Mouse (Mus musculus): ENCODE results near the gene Dusp3. TPM values are rescaled to one million over a fixed set of nuclear protein-coding genes. Genes with fewer than 3 reads are reported as not detected.

Dusp3 gene
- 1 to 10 TPM; 1.6 to 1.7 TPM for polyA plus RNA-seq (2017; shearing (Covaris generic))

DNA sequence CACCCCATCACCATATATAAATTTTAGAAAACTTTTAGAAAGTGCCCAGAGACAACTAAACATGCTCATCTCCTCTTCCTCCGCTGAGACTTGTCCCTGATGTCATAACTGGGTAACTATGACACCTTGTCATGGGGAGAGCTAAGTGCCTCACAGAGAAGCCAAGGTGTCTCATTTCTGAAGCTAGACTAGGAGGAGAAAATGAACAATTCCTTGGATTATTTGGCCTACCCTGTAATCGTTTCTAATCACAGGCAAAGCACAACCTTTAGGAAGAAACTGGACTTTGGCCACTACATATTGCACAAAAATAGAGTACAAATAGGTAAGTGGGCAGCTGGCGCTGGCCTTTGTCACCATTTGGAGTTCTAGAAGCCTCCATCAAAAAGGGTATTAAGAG is at the start of gene Dusp3:
Gene Dusp3 (minus strand): TSS at position 101 of the 400 bp plus-strand sequence.
- no peak for ATAC-seq

DNA sequence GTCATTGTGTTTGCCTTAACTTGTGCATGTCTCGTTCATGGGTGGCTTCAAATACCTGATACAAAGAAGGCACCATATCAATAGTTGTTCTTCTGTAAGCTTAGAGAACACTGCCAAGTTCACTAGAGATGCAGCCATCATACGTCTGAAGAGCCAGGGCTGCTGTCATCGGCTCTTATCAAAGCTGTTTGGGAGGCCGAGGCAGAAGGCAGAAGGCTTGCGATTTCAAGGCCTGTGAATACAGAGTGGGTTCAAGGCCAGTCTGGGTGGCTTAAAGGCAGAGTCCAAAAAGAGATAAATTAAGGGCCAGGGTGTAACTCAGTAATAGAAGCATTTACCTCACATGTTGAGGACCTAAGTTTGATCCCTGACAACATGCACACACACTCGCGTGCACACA is 49.5 kb upstream of the Dusp3 start:
- ATAC-seq, result no peak

DNA sequence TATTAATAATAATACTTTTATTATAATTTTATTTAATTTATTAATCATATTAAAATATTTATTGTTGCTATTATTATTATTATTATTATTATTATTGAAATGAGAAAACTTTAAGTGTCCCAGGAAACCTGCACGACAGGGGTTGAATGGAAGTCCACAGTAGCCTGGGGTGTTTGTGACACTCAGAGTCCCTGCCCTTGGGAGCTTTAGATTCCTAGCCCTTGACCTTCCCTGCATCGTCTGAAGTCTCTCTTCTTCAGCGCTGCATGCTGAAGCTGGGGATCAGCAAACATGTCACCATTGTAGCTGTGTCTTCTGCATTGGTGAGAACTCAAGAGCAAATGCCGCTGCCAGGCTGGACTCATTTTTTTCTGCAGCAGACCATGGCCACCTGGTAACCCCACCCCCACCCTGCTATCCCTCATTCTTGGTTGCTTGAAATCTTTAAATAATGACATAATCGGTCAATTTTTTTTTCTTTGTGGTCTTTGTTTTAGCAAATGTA is 48.7 kb upstream of the Dusp3 start:
- ATAC-seq, result no peak

DNA sequence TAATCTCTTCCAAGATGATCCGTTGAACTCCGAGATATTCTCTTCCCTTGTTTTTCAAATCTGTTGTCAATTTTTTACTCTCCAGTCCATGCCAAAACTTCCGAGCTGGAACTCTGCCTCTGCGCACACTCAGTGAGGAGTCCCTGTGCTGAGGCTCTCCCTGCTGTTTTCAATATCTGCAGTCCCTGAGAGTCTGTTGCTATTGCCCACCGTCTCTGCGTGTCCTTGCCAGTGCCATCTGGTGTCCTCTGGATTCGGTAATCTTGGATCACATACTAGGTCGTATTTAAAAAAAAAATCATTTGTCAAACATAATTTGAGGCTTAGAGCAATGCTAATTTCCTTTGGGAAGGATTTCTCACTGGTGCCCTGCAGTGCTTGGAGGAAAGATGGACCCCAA is 48.1 kb upstream of the Dusp3 start:
- ATAC-seq, result no peak

DNA sequence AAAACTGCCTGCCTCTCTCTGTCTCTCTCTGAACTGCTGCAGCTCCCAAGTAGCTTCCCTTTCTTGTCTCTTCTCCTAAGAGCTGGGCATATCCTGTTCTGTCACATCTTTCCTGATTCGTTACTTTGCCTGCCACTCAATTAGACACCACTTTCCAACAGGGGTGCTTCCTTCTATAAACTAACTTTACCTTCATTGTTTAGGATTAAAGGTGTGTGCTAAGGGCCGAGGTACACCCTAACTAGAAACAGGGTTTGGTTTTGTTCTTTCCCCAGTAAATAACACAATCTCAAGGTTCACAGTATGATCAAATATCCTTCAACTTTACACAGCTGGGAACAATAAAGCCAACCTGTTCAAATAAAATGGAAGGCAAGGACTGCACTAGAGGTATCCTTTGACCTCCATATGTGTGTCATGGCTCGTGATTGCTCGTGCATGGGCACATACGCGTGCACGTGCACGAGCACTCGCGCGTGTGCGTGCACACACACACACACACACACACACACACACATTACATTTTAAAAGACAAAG is 46.3 kb upstream of the Dusp3 start:
- ATAC-seq, result no peak

DNA sequence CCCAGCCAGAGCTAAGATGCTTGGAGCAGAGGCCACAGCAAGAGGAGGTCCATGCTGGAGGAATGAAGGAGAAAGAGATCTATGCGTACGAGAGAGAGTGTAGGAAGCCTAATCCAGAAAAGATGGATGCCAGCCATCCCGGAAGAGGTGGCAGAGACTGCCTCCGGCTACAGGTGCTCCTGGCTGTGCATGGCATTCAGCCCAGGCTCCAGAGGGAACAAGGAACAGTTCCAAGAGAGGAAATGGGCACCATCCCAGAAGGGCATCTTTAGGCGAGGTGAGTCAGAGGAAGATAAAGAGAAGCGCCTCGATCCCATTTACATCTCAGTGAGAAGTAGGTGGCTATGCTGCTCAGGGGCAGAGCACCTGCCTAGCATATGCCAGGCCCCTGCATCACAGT is 44.3 kb upstream of the Dusp3 start:
- no peak for ATAC-seq

DNA sequence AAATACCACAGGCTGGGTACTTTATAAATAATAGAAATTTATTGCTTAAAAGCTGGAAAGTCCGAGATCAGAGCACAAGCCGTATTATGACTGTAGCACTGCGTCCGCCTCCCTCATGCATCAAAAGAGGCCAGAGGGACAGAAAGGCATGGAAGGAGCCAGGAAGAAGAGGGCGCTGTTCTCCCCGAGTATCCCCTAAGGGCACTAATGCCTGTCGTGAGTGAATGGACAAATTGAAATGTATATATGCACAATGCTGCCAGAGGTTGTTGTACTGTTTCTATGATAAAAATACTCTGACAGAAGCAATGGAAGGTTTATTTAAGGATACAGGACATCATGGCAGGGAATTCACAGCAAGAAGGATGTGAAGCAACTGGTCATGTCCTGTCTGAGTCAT is 43.2 kb upstream of the Dusp3 start:
- ATAC-seq, result no peak

DNA sequence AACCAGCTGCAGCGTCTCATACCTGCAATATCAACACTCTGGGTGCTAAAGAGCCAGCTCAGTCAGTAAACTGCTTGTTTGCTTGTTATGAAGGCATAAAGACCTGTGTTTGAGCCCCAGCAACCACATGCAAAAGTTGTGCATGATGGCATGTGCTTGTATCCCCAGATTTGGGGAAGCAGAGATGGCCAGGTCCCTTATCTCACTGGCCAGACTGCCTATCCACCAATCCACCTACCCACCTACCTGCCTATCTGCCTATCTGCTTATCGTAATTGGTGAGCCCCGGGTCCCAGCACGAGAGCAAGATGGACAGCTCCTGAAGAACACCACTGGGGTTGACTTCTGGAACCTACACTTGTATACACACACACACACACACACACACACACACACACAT is 42.5 kb upstream of the Dusp3 start:
- no peak for ATAC-seq

DNA sequence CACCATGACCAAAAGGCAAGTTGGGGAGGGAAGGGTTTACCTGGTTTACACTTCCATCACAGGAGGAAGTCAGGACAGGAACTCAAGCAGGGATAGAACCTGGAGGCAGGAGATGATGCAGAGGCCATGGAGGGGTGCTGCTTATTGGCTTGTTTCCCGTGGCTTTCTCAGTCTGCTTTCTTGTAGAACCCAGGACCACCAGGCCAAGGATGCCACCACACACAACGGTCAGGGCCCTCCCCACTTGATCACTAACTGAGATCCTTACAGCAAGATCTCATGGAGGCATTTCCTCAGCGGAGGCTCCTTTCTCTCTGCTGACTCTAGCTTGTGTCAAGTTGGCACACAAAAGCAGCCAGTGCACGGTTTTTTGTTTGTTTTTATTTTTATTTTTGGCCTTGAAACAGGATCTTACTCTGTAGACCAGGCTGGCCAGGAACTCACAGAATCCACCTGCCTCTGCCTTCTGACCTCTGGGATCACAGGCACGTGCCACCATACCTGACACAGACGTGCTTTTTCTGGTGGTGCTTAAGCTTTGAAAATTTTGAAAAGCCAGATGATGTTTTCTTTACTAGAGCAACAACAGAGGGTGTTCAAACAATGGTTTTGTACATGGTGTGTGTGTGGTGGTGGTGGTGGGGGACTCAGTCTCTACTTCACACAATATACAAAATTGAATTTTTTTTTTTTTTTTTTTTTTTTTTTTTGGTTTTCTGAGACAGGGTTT is 41.4 kb upstream of the Dusp3 start, which contains the start of gene Mpp3:
Gene Mpp3 (minus strand): TSS at position 375 of the 730 bp plus-strand sequence.
- ATAC-seq, result no peak

DNA sequence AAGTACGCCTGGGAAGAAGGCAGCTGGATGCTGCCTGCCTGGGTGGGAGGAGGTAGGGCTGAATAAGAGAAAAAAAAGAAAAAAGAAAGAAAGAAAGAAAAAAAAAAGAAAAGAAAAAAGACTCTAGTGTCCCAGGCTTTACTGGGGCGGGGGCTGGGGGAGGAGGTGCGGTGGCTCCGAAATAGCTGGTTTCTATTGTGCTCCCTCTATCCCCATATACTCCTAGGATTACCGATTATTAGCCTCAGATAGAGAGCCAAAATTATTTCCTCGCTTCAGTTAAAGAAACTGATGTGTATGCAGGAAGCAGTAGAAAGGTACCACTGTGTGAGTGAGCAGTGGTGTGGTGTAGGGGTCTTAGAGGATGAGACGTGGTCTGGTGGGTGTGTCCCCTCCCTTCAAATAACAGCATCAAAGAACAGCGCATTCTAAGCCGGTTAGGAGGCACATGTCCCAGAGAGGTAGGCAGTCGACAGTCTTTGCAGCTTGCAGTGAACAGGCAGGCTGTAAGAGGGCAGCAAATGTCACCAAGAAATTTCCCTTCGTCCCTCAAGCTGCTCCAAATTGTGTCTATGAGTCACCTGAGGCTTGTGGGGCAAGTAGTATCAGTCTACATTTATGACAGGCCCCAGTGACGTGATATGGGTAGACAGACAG is 40.7 kb upstream of the Dusp3 start:
- no peak for ATAC-seq

DNA sequence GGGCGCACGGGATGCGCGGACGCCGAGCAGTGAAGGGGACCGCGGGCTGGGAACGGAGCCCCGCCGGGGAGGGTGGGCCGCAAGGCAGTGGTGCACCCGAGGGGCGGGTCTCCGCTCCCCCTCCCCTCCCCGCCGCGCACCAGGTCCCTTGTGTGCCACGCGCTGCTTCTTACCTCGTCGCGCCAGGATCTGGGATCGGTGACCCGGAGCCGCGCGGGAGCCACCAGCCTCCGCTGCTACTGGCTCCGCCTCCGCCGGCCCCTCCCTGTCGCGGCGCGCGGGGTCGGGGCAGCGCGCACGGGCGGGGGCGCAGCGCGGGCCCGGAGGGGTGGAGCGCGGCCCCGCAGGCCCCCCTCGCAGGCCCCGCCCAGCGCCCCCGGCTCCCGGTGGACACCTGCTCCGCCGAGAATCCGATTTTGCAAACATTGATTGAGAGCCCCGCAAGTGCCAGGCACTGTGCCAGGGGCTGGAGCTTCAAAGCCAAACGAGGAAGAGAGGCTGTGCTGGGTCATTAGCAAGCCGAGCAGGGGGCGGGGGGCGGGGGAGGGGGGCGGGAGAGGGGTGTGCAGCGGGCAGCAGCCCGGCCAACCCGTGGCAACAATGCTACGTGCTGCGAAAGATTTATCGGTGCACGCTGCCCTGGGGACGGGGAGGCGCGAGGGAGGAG is 40.0 kb upstream of the Dusp3 start:
- no peak for ATAC-seq

DNA sequence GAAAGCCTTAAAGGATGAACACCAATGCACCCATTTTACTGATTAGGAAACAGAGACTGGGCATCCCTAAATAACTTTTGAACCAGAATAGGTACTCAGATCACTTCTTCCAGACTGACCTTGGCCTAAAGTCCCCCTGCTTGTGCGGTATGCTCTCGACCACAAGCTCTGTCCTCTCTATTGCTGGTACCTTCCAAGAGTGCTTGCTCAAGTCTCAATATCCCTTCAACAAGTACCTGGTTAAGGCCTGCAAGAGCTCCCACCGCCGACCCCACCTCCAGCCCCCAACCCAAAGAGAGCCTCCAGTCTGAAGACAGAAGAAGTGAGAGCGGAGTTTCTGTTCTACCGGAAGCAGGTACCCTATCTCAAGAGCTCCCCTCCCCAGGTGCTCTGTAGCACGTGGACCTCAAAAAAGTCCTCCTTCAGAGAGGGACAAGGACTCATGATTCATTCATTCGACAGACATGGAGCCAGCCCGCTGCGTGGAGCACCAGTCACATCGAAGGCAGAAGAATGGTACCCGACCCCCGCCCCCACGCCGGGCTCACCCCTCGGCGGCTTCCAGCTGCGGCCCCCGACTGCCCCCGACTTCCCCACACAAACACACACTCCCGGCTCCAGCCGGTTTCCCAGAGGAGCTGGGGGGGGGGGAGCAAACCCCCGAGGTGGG is 39.3 kb upstream of the Dusp3 start:
- no peak for ATAC-seq

DNA sequence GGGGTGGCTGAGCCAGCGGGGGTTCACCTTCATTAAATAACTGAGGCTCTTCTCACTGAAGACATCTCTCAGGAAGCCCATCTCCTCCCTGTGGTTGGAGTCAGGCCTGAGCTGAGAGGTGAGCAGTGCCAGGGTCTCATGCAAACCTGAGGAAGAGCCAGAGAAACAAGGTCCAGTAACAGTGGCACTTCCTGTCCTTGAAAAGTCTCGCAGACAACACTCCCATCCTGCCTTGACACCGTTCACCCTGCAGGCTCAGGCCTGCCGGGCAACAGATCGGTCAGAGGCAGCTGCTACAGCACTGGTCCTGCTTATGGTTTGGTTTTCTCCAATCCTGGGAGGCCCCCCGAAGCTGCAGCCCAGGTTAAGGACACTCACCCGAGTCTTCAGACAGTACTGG is 38.5 kb upstream of the Dusp3 start:
- ATAC-seq, result no peak

DNA sequence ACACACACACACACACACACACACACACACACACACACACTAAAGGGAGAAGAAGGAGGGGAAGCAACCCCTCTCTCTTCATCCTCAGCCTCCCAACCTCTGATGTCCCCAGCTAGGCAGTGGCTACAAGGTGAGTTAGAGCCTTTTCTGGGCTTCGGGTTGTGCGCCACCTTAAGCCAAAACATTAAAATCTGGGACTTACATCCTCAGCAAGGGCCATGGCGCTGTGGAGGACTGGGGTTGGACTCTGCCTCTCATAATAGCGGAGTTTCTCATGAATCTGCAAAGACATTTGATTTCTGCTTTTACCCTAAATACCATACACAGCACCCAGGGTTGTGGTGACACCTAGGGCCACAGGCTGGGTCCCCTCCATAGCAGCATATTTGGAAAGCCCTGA is 38.1 kb upstream of the Dusp3 start:
- ATAC-seq, result no peak

DNA sequence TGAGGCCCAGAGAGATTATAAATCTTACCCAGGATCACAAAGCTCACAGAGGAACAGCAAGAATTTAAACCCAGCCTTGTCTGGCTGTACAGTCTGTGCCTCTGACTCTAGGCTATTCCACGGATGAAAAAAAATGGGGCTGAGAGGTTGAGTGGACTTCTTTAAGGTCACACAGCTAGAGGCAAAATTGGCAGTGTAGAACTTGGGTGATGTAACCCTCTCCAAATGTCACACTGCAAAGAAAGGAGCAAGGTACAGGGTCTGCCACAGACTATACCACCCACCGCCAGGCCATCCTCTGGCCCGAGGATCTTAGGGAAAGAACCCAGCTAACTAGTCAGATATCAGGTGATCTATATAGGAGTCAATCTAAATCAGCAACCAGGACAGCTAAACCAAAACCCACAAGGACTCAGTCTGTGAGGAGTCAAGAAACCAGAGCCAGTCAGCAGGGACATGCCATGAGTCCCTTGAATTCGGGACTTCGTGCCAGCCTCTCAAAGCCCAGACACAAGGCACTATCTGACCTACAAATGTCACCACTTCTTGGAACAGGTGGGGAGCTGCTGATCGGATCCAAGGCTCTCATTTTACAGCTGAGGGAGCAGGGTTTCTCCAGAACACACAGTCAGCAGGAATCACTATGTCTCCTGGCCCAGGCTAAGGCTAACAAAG is 37.4 kb upstream of the Dusp3 start:
- ATAC-seq, result no peak

DNA sequence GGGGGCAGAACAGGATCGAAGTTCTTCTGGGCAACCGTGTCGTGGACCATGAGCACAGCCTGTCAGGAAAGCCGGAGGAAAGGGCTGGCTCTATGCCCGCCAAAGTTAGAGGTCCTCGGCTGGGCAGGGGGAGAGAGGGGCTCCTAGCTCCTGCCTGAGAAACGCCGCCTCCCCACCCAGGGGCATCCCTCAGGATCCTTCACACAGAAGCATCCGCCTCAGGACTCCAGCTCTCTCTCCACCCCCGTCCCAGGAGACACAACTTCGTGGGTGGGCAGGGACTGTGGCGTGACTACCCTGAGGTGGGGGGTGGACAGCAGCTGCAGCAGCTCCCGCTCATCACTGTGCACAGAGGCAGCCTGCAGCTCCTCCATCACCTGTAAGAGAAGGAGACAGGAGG is 36.6 kb upstream of the Dusp3 start:
- no peak for ATAC-seq

DNA sequence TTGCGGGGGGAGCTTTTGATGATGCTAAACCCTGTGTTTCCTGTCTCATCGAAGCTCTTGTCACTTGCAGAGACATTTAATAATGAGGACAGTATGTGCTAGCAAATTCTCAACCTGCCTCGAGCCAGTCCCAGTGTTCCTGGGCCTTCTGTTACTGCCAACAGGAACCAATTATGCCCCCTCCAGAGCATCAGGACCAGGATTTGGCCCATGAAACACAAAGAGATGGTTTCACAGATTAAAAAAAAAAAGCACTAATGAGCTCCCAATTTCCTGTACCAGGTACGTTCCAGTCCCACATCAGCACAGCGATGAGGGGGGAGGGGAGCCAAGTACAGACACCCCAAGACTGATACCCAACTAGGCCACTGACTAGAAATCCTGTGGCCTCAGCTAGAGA is 34.4 kb upstream of the Dusp3 start:
- ATAC-seq, result no peak

DNA sequence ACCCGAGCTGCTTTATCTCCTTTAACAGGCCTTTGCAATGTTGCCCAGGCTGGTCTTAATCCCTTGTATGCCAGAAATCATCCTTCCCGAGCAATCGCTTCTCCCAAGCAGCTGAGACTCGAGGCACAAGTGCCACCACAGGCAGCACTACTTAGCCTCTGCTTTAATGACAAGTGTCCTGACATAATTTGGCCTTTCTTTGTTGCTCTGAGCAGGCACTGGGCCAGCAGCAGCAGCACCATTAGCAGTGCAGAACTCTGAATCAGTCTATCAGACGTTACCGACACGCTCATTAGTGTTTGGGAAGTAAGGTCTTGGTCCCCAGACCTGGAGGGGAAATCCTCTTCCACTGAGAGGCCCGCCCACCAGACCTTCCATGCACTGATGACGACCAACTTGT is 32.9 kb upstream of the Dusp3 start:
- ATAC-seq, result no peak

DNA sequence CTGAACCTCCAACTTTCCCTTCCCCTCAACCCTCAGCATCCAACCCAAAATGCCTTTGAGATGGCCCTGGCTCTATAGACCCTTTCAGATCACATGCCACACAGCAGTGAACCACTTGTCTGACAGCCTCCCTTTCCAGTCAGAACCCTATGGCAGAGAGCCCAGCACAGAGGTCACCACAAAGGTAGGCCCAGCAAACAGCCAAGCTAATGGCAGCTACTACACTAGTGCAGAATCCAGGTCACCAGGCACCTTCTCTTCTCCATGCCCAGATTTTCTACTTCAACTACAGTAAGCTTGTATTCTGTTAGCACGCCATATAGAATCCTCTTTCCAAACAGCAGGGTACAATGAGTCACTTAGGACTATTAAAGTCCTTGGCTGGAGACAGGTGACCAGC is 29.3 kb upstream of the Dusp3 start:
- no peak for ATAC-seq

DNA sequence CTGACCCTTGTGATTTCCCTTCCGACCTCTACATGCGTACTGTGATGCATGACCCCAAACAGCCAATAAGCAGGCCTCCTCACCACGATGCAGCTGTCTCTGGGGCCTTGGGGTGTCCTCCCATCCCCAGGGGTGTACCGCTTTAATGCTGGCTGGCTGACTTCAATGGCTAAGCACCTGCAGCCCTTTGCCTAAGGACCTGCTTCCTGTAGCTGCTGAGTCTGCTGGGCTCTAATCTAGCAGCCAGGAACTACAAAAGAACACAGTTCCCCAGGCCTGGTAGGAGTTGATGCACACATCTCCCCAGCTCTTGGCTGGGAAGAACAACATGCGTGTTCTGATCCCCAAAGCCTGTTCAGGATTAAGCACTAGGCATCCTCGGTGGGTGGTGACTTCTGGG is 28.7 kb upstream of the Dusp3 start:
- ATAC-seq, result no peak

DNA sequence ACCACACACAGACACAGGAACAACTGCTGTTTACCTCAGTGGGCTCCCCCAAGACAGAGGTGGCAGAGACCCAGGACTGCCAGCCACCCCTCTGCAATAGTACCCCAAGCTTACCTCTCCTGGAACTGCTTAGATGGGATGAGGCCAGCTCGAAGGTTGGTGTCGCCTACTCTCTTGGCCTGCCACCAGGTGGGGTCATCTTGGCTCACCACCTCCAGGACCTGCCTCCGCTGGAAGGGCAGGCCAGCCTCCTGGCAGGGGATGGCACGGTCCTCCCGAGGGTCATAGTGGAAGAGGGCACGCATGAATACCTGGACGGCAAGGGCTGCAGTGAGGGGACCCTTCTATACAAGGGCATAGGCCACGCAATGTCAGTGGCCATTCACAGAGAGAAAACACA is 26.4 kb upstream of the Dusp3 start:
- ATAC-seq, result no peak

DNA sequence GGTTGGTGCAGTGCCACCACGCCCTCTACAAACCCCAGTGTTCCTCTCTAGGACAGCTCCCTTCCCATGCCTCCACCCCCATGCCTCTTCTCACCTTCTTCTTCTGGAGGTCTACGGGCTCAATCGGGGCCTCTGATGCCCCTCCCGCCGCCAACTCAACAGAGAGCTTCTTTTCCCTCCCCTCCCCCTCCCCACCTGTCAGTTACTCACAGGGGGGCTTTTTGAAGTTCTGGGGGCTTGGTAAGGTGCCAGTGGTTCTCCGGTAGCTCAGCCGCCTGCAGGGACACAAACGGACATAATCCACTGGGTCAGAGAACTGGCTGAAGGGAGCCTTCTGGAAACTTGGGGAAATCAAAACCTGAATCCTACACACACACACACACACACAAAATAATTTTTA is 24.7 kb upstream of the Dusp3 start:
- no peak for ATAC-seq

All from CD4-positive, CD25-positive, alpha-beta regulatory T cell, adult 4 months (primary cell).